Mouse (Mus musculus): Measurements from ENCODE around the gene Depp1. TPM values are rescaled to one million over a fixed set of nuclear protein-coding genes. Genes with fewer than 3 reads are reported as not detected.

Depp1 gene
- polyA plus RNA-seq, 1 experiment: 0.20 TPM

DNA sequence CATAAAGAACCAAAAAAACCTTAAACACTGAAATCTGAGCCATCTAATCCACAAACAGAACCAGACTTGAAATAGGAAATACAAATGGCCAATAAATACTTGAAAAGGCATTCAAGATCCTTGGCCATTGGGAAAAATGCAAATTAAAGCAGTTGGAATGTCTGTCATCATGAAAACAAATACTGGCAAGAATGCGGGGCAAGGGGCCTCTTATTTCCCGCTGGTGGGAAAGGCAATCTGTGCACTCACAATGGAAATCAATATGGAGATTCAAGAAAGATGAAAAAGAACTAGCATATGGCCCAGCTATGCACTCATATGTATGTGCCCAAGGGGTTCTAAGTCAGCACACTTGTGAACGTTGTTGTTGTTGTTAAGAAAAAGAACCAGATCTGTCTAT, 16.5 kb downstream of the Depp1 start:
- Histone ChIP-seq H3K36me3 (ENCODE audit: control insufficient read depth, insufficient read depth, low read length) (no peaks in the 10 kb centered on the region), H3K27me3 (ENCODE audit: control insufficient read depth, insufficient read depth, low read length) (no peaks in the 10 kb centered on the region), H3K4me1 (ENCODE audit: control insufficient read depth, insufficient read depth, low read length) (peaks cover 2% of the 10 kb centered on the region; the same call in 1 of the 2 replicates), H3K27ac (ENCODE audit: control insufficient read depth, insufficient read depth, low read depth, low read length) (no peak overlapping the region), H3K4me3 (ENCODE audit: control insufficient read depth, low read depth, low read length) (no peak overlapping the region)
- no peak for TF ChIP-seq POLR2A (IDR thresholded peaks at IDR 0.05; ENCODE audit: control insufficient read depth, low read depth, low read length)
- TF ChIP-seq CTCF (IDR thresholded peaks at IDR 0.05; ENCODE audit: control insufficient read depth, insufficient read depth, insufficient replicate concordance, low read depth, low read length): no peak

DNA sequence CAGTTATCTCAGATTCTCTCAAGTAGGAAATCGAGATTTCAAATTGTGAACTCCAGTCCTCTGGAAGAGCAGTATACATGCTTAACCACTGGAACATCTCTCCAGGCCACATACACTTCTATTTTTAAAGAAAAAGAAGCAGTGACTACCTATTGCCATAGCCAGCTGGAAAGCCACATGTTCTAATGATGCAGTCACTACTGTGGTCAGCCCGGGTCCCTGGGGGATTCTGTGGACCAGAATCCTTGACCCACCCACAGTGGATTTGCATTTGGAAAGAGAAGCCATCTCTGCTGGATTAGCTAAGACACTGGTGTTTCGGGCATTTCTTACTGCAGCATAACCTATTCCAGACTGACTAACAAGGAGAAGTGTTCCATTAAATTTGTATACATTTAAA, 17.0 kb downstream of the Depp1 start:
- H3K27me3 ChIP-seq (ENCODE audit: control insufficient read depth, insufficient read depth, low read length): no peaks in the 10 kb centered on the region
- H3K27ac ChIP-seq (ENCODE audit: control insufficient read depth, insufficient read depth, low read depth, low read length): no peak overlapping the region
- no peaks in the 10 kb centered on the region for H3K36me3 ChIP-seq (ENCODE audit: control insufficient read depth, insufficient read depth, low read length)
- no peak for TF ChIP-seq CTCF (IDR thresholded peaks at IDR 0.05; ENCODE audit: control insufficient read depth, insufficient read depth, insufficient replicate concordance, low read depth, low read length)
- no peak overlapping the region for H3K4me3 ChIP-seq (ENCODE audit: control insufficient read depth, low read depth, low read length)
- H3K4me1 ChIP-seq (ENCODE audit: control insufficient read depth, insufficient read depth, low read length): peaks cover 2% of the 10 kb centered on the region; the same call in 1 of the 2 replicates

DNA sequence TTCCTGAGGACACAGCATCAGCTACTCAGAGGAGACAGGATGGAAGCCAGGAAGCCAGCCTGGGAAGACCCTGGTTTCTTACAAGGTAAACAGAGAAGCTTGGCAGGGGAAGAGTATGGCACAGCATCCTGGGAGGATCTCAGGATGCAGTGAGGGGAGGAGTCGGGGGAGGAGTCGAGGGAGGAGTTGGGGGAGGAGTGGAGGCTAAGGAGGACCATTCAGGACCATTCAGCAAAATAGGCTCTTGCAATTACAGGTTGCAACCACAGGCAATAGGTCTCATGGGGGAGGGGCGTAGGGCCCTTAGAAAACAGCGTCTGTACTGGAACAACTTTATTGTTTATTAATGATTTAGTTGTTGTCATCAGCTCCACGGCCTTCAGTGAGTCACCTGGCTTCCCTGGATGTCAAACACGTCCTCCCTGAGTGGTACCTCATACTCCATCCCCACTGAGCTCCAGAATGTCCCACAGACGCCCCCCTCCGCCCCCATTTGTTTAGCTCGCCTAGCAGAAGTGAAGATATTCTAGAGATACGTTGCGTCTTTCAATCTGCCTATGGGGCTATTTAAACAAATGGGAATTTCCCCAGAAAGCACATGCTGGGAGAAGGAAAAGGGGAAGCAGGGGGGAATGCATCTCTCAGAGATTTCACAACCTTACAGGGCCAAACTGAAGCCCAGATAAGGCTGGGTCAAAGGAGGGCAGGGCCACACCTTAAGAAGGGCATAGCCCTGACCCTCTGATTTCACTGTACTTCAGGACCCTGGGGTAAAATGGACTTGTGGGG, 18.5 kb downstream of the Depp1 start:
- no peaks in the 10 kb centered on the region for H3K27me3 ChIP-seq (ENCODE audit: control insufficient read depth, insufficient read depth, low read length)
- H3K27ac ChIP-seq (ENCODE audit: control insufficient read depth, insufficient read depth, low read depth, low read length): no peak overlapping the region
- H3K36me3 ChIP-seq (ENCODE audit: control insufficient read depth, insufficient read depth, low read length): no peaks in the 10 kb centered on the region
- H3K4me1 ChIP-seq (ENCODE audit: control insufficient read depth, insufficient read depth, low read length): peaks cover 9% of the 10 kb centered on the region
- H3K4me3 ChIP-seq (ENCODE audit: control insufficient read depth, low read depth, low read length): no peak overlapping the region
- no peak for TF ChIP-seq POLR2A (IDR thresholded peaks at IDR 0.05; ENCODE audit: control insufficient read depth, low read depth, low read length)

DNA sequence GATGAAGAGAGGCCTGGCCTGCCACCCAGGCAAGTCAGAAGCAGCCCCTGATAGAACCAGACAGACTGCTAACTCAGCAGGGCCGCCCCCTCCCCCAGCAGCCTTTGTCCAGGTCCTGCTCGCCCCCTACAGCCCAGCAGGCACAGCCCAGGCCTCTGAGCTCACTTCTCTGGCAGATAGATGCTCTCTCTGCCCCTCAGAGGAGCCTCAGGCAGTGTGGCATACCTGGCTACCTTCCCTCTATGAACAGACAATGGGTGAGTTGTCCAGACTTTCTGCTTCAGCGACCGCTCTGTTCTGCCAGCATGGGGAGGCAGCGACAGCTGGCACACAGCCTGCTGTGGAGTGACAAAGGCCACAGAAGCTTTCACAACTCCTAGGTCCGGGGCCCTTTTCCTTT, 19.7 kb downstream of the Depp1 start:
- H3K27ac ChIP-seq (ENCODE audit: control insufficient read depth, insufficient read depth, low read depth, low read length): no peak overlapping the region
- H3K36me3 ChIP-seq (ENCODE audit: control insufficient read depth, insufficient read depth, low read length): no peaks in the 10 kb centered on the region
- TF ChIP-seq POLR2A (IDR thresholded peaks at IDR 0.05; ENCODE audit: control insufficient read depth, low read depth, low read length): no peak
- no peak for TF ChIP-seq CTCF (IDR thresholded peaks at IDR 0.05; ENCODE audit: control insufficient read depth, insufficient read depth, insufficient replicate concordance, low read depth, low read length)
- no peak overlapping the region for H3K4me3 ChIP-seq (ENCODE audit: control insufficient read depth, low read depth, low read length)
- no peaks in the 10 kb centered on the region for H3K27me3 ChIP-seq (ENCODE audit: control insufficient read depth, insufficient read depth, low read length)
- peaks cover 9% of the 10 kb centered on the region for H3K4me1 ChIP-seq (ENCODE audit: control insufficient read depth, insufficient read depth, low read length)

DNA sequence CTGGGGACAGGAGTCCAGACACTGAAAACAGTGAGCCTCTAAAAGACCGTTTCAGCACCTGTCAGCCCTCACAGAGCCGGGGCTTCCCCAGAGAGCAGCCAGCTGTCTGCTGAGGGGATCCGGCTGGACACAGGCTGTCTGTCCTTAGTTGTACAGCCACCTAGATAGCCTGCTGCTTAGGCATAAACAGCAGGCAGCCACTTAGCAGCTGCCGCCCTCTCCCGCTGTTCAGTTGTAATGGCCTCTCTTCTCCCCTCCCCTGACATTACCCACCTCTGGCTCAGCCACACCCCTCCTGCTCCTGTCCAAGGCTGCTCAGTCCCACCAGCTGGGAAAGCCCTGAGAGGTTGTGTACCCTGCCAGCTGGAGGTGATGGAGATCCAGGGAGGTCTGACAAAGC, 20.6 kb downstream of the Depp1 start:
- H3K4me3 ChIP-seq (ENCODE audit: control insufficient read depth, low read depth, low read length): no peak overlapping the region

DNA sequence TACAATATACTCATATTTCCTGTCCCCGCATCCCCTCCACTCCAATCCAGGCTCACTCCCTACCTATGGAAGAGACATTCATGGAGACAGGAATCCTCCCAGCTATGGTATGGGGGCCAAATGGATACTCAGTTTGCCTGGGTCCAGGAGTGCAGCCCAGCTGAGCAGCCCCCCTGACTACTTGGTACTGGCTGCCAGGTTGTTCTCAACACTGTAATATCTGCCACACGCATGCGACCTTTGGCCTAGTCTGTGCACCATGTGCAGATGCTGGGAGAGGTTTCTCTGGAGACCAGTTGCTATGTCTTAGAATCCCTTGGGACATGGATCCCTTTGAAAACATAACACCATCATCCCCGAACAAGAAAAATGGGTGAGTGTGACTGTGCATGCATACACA, 21.4 kb downstream of the Depp1 start:
- TF ChIP-seq POLR2A (IDR thresholded peaks at IDR 0.05; ENCODE audit: control insufficient read depth, low read depth, low read length) (no peak), CTCF (IDR thresholded peaks at IDR 0.05; ENCODE audit: control insufficient read depth, insufficient read depth, insufficient replicate concordance, low read depth, low read length) (no peak)
- no peaks in the 10 kb centered on the region for H3K36me3 ChIP-seq (ENCODE audit: control insufficient read depth, insufficient read depth, low read length)
- peaks cover 14% of the 10 kb centered on the region for H3K4me1 ChIP-seq (ENCODE audit: control insufficient read depth, insufficient read depth, low read length)
- no peak overlapping the region for H3K4me3 ChIP-seq (ENCODE audit: control insufficient read depth, low read depth, low read length)
- no peaks in the 10 kb centered on the region for H3K27me3 ChIP-seq (ENCODE audit: control insufficient read depth, insufficient read depth, low read length)
- no peak overlapping the region for H3K27ac ChIP-seq (ENCODE audit: control insufficient read depth, insufficient read depth, low read depth, low read length)

More for the DNA sequence above, 20.6 kb downstream of the Depp1 start:
- Histone ChIP-seq H3K36me3 (ENCODE audit: control insufficient read depth, insufficient read depth, low read length) (no peaks in the 10 kb centered on the region), H3K27me3 (ENCODE audit: control insufficient read depth, insufficient read depth, low read length) (no peaks in the 10 kb centered on the region), H3K27ac (ENCODE audit: control insufficient read depth, insufficient read depth, low read depth, low read length) (no peak overlapping the region), H3K4me1 (ENCODE audit: control insufficient read depth, insufficient read depth, low read length) (peaks cover 9% of the 10 kb centered on the region)
- TF ChIP-seq POLR2A (IDR thresholded peaks at IDR 0.05; ENCODE audit: control insufficient read depth, low read depth, low read length) (no peak), CTCF (IDR thresholded peaks at IDR 0.05; ENCODE audit: control insufficient read depth, insufficient read depth, insufficient replicate concordance, low read depth, low read length) (no peak)

DNA sequence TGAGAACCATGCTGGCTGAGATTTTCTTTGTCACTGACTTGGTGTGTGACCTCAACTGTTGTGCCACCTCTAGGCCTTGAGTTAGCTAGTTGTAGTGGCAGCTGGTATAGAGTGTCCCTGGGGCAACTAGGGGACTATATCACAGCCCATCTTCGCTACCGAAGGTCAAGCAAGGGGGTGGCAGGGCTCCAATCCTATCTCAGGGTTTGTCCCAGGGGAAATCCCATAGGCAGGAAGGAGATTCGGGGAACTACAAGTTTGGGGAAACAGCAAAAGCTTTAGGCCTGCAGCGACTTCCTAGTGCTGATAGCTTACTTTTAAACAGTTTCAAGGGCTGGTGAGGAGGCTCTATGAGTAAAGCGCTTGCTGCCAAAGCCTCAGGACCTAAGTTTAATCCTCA, 21.9 kb downstream of the Depp1 start:
- Histone ChIP-seq H3K4me3 (ENCODE audit: control insufficient read depth, low read depth, low read length) (no peak overlapping the region), H3K36me3 (ENCODE audit: control insufficient read depth, insufficient read depth, low read length) (no peaks in the 10 kb centered on the region), H3K4me1 (ENCODE audit: control insufficient read depth, insufficient read depth, low read length) (peaks cover 16% of the 10 kb centered on the region), H3K27me3 (ENCODE audit: control insufficient read depth, insufficient read depth, low read length) (no peaks in the 10 kb centered on the region), H3K27ac (ENCODE audit: control insufficient read depth, insufficient read depth, low read depth, low read length) (no peak overlapping the region)
- TF ChIP-seq POLR2A (IDR thresholded peaks at IDR 0.05; ENCODE audit: control insufficient read depth, low read depth, low read length): no peak

Measured in testis, adult 2 months (tissue).